Mouse (Mus musculus) embryonic facial prominence, embryonic 12.5 days (tissue): ENCODE results near the gene Alpk1. TPM values are rescaled to one million over a fixed set of nuclear protein-coding genes. Genes with fewer than 3 reads are reported as not detected.

ENCODE experiments used
- ATAC-seq: fragments of 200-750 bp; cut with Nextera tagmentation; 2 replicates; pipeline ENCODE4 v1.8.0; 2017; ENCODE audit not compliant: insufficient number of reproducible peaks, insufficient read depth, low FRiP score, low TSS enrichment
- H3K27ac ChIP-seq: fragments of 300-500 bp; sonication (generic); 2 replicates; pipeline ENCODE4 v1.5.1; 2016; ENCODE audit warnings: mild to moderate bottlenecking
- H3K27me3 ChIP-seq: fragments of 300-500 bp; sonication (generic); 2 replicates; pipeline ENCODE4 v1.6.1; 2016; ENCODE audit warnings: mild to moderate bottlenecking, moderate library complexity
- H3K36me3 ChIP-seq: fragments of 300-500 bp; sonication (generic); 2 replicates; pipeline ENCODE4 v1.6.1; 2016; ENCODE audit warnings: mild to moderate bottlenecking
- H3K4me1 ChIP-seq: fragments of 300-500 bp; sonication (generic); 2 replicates; pipeline ENCODE4 v1.6.1; 2016
- H3K4me2 ChIP-seq: fragments of 300-500 bp; sonication (generic); replicated peaks from 2 replicates; pipeline ENCODE4 v1.6.1; 2016; ENCODE audit warnings: mild to moderate bottlenecking, moderate library complexity
- H3K4me3 ChIP-seq: fragments of 300-500 bp; sonication (generic); 2 replicates; pipeline ENCODE4 v1.5.1; 2016; ENCODE audit warnings: mild to moderate bottlenecking
- H3K9ac ChIP-seq: fragments of 300-500 bp; sonication (generic); 2 replicates; pipeline ENCODE4 v1.6.1; 2016; ENCODE audit warnings: mild to moderate bottlenecking, moderate library complexity
- H3K9me3 ChIP-seq: fragments of 300-500 bp; sonication (generic); 2 replicates; pipeline ENCODE4 v1.6.1; 2016; ENCODE audit warnings: mild to moderate bottlenecking, moderate library complexity
- WGBS: fragments of 180-500 bp; shearing (Covaris S2); methylation state at CpG from one replicate; pipeline ENCODE4 v1.1.7; 2016; 5-methylcytosine and 5-hydroxymethylcytosine counted together
- polyA plus RNA-seq: library from polyadenylated mRNA; unstranded; fragments of >200 nt; fragmentation: Nextera tagmentation; extraction: Ambion mirVana; gene quantifications from 2 replicates; pipeline ENCODE4 v1.2.1, GENCODE M21; 2016

The Alpk1 gene
- polyA plus RNA-seq, 1 experiment from 2014 or later = 1.6 TPM

DNA sequence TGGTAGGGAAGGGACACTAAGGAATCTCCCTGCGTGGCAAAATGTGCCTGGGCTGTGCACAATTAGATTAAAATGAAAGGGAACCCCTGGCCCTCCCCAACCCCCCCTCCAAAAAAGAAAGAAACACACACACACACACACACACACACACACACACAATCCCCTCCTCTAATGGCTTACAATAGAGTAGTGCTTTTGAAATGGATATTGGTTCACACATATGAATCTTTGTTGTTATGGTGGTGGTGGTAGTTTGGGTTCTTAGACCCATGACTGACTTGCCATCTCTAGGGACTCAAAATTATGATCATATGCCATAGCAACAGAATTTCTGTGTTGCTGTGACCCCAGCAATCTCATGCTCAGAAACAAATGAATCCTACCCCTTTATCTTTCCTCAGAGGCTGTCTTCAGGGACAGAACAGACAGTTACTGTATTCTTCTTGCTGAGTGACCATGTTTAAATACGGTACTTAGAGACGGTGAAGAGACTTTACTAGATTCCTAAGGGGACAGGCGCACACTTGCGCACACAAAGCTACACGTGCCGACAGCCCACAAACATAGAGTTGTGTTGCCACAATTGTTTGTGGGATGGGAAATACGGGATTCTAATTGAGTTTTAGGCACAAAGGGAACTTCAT is 73.8 kb downstream of the Alpk1 start:
- ATAC-seq = no peak
- Histone ChIP-seq H3K27me3 (peaks cover 9% of the 10 kb centered on the region; the same call in 1 of the 2 replicates), H3K4me1 (peaks cover 15% of the 10 kb centered on the region; the same call in 1 of the 2 replicates), H3K4me2 (peak overlapping the region; percentile 48), H3K36me3 (no peaks in the 10 kb centered on the region), H3K9me3 (no peaks in the 10 kb centered on the region), H3K4me3 (peak overlapping the region; percentile 22), H3K9ac (no peak overlapping the region), H3K27ac (no peak overlapping the region)
- WGBS = 68% methylated on average over 8 of the region's 8 CpGs

- ATAC-seq = 0 out of 2 replicates have a peak, but pooled peaks have one; percentile 62
- Histone ChIP-seq H3K9ac (0 out of 2 replicates have a peak overlapping the region, but pooled peaks have one; percentile 27), H3K27me3 (peaks cover 9% of the 10 kb centered on the region; the same call in 1 of the 2 replicates), H3K4me1 (peaks cover 15% of the 10 kb centered on the region; the same call in 1 of the 2 replicates), H3K27ac (no peak overlapping the region), H3K9me3 (no peaks in the 10 kb centered on the region), H3K4me2 (peak overlapping the region; percentile 48), H3K36me3 (no peaks in the 10 kb centered on the region), H3K4me3 (peak overlapping the region; percentile 22)
- WGBS = 8% methylated on average over 30 of the region's 30 CpGs
Measured at GRCm38 (mm10) chr3:127705515-127706444, 74.5 kb downstream of the Alpk1 start.

DNA sequence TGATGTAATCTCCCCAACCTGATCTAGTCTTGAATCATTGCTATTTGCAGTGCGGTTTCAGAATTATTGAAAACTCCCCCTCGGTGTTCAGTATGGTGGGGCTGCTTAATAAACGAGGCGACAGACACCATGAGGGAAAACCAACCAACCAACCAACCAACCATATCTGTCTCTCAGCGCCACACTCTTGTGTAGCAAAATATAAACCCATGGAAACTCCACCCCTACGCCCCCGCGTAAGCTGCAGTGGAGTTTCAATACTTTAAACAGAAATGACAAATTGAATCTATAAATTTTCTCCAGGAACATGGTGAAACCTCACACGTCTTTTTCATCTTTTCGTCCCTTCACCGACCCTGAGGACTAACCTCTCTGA is 75.2 kb downstream of the Alpk1 start:
- peak overlapping the region; percentile 22 for H3K4me3 ChIP-seq
- H3K9me3 ChIP-seq = no peaks in the 10 kb centered on the region
- H3K36me3 ChIP-seq = no peaks in the 10 kb centered on the region
- no peak overlapping the region for H3K27ac ChIP-seq
- peaks cover 9% of the 10 kb centered on the region; the same call in 1 of the 2 replicates for H3K27me3 ChIP-seq
- H3K4me2 ChIP-seq = peak overlapping the region; percentile 48
- H3K4me1 ChIP-seq = peaks cover 15% of the 10 kb centered on the region; the same call in 1 of the 2 replicates
- ATAC-seq = 0 out of 2 replicates have a peak, but pooled peaks have one; percentile 39
- H3K9ac ChIP-seq = no peak overlapping the region
- 63% methylated on average over 11 of the region's 11 CpGs for WGBS

- no peak overlapping the region for H3K27ac ChIP-seq
- H3K27me3 ChIP-seq = peaks cover 12% of the 10 kb centered on the region
- H3K4me2 ChIP-seq = no peak overlapping the region
- peaks cover 13% of the 10 kb centered on the region; the same call in 1 of the 2 replicates for H3K4me1 ChIP-seq
- WGBS = 86% methylated on average over 4 of the region's 4 CpGs
- H3K4me3 ChIP-seq = no peak overlapping the region
- no peaks in the 10 kb centered on the region for H3K36me3 ChIP-seq
- H3K9ac ChIP-seq = no peak overlapping the region
- no peak for ATAC-seq
- H3K9me3 ChIP-seq = no peaks in the 10 kb centered on the region
Measured at GRCm38 (mm10) chr3:127701196-127701825, 79.0 kb downstream of the Alpk1 start.

DNA sequence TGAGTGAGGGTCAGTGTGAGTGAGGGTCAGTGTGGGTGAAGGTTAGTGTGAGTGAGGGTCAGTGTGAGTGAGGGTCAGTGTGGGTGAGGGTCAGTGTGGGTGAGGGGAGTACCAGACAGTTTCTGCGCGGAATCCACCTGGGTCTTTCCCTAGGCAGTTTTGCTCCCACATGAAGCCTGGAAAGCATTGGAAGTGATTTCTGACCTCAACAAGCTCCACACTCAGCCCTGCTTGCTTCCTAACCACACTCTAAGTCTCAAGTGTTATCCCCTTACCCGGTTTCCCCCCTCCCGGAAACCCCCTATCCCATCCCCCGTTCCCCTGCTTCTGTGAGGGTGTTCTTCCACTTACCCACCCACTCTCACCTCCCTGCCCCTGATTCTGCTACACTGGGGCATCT is 81.7 kb downstream of the Alpk1 start:
- no peak for ATAC-seq
- H3K9ac ChIP-seq = no peak overlapping the region

DNA sequence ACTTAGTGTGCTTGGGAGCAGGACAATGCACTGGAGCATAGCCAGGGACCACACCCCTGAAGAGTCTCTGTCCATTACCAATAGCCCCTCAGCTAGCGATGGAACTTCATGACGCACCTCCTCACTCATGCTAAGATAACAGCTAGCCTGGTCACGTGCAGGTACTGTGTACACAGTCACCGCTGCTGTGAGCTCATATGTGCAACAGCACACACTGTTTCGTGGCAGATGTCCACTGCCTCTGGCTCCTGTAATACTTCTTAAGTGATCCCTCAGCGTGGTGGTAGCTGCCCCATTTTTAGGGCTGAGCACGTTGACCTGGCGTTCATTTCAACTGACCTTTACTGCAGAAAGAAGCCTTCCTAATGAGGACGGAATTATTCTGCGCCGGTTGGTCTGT is 83.8 kb downstream of the Alpk1 start:
- no peak overlapping the region for H3K9ac ChIP-seq
- H3K4me3 ChIP-seq = no peak overlapping the region
- H3K4me1 ChIP-seq = peaks cover 6% of the 10 kb centered on the region
- WGBS = 66% methylated on average over 11 of the region's 11 CpGs
- peak; percentile 59; the same call in 1 of the 2 replicates for ATAC-seq
- peaks cover 30% of the 10 kb centered on the region for H3K27me3 ChIP-seq
- H3K9me3 ChIP-seq = no peaks in the 10 kb centered on the region
- no peak overlapping the region for H3K4me2 ChIP-seq
- no peak overlapping the region for H3K27ac ChIP-seq
- H3K36me3 ChIP-seq = no peaks in the 10 kb centered on the region

More for the DNA sequence above, 81.7 kb downstream of the Alpk1 start:
- Histone ChIP-seq H3K4me2 (no peak overlapping the region), H3K4me1 (peaks cover 6% of the 10 kb centered on the region), H3K27ac (no peak overlapping the region), H3K4me3 (no peak overlapping the region), H3K36me3 (no peaks in the 10 kb centered on the region), H3K9me3 (no peaks in the 10 kb centered on the region), H3K27me3 (peaks cover 30% of the 10 kb centered on the region)
- WGBS = 89% methylated on average over 5 of the region's 5 CpGs

DNA sequence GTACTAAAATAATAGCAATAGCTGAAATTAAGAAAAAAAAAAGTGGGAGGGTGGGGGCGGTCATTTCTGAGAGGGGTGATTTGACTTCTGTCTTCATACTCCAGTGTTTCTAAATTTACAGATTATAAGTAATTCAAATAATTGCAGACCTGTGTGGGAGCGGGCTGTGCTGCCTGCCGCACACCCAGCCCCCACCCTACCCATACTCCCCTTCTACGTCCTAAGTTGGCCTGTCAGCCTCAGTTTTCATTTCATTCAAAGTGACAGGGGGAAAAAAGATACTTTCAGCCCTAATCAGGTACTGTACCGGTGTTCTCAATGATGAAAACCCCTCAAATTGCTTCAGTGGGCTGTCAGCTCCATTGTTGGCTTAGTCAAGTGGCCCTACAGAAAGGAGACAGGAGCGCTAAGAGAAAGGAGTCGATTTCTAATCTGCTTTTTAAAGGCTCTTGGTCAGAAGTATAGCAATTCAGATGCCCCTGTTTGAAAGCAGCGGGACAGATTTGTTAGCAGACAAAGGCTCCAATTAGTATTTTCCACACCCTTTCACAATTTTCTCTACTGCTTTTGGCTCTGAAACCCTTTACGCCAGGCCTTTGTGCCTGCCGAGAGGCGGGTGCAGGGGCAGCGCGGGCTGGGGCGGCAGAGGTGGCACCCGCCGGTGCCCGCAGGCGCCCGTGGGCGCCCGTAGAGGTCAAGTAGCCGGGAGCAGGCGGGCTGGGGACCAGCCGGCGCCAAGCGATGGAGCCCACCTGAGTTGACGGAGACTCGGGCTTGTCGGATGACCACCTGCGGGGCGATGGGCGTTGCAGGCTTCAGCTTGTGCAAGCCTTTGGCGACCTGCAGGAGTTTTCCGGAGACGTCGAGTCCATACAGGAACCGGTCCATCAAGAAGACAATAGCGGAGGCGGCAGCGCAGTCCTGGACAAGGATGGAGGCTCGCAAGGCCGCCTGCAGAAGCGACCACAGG is 85.2 kb downstream of the Alpk1 start:
- WGBS = 5% methylated on average over 43 of the region's 43 CpGs
- Histone ChIP-seq H3K27ac (no peak overlapping the region), H3K27me3 (peaks cover 30% of the 10 kb centered on the region), H3K4me3 (peak overlapping the region; percentile 35), H3K36me3 (no peaks in the 10 kb centered on the region), H3K9me3 (no peaks in the 10 kb centered on the region), H3K4me2 (peak overlapping the region; percentile 66), H3K4me1 (peaks cover 6% of the 10 kb centered on the region), H3K9ac (peak overlapping the region; percentile 53; the same call in 1 of the 2 replicates)
- 0 out of 2 replicates have a peak, but pooled peaks have one; percentile 30 for ATAC-seq

- no peak for ATAC-seq
- Histone ChIP-seq H3K9me3 (no peaks in the 10 kb centered on the region), H3K36me3 (no peaks in the 10 kb centered on the region), H3K27me3 (peaks cover 21% of the 10 kb centered on the region), H3K9ac (no peak overlapping the region), H3K27ac (no peak overlapping the region), H3K4me3 (no peak overlapping the region), H3K4me1 (peaks cover 6% of the 10 kb centered on the region), H3K4me2 (no peak overlapping the region)
- WGBS = 59% methylated on average over 4 of the region's 4 CpGs
Measured at GRCm38 (mm10) chr3:127691230-127691629, 89.1 kb downstream of the Alpk1 start.

- no peaks in the 10 kb centered on the region for H3K36me3 ChIP-seq
- H3K27me3 ChIP-seq = no peaks in the 10 kb centered on the region
- 89% methylated on average over 15 of the region's 15 CpGs for WGBS
- no peak overlapping the region for H3K27ac ChIP-seq
- no peaks in the 10 kb centered on the region for H3K9me3 ChIP-seq
- H3K4me2 ChIP-seq = no peak overlapping the region
- H3K9ac ChIP-seq = no peak overlapping the region
- H3K4me1 ChIP-seq = no peaks in the 10 kb centered on the region
- no peak for ATAC-seq
- H3K4me3 ChIP-seq = no peak overlapping the region
Measured at GRCm38 (mm10) chr3:127679703-127680102, 100.6 kb downstream of the Alpk1 start.

DNA sequence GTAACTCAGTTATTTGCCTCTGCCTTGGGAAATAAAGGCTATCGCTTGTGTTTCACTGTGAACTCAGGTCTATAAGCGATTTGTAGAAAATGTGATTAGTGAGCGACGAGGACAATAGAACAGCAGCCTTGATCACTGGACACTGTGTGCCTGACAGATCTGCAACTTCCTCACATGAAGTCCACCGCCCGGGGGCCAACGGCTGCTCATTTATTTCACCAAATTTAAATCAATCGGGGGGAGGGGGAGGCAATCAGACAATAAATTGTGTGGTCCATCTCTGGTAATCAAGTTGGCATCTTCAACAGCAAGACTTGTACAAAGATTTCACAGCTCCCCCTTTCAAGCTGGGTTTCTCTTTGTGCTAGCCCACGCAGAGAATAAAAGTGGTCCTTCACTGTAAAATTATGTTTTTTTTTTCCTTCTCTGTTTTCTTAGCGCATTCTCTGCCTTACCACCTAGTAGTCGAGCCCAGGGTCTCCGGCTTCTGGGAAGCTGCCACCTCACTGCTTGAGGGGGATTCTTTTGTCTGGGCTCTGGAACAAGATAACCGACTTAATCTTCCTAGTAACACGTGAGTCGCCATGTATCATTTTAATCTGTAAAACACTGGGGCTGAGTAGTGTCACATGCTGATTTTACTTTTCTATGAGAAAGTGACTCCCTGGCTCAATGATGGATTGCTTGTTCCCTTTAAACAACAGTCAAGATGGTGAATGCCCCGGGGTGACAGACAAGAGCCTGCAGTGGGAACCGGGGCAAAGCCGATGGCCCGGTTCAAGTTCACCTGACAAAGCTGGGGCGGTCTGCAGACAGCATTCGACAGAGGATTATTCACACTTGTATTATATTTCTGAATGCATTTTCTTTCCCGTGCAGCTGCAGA is 118.4 kb downstream of the Alpk1 start:
- 57% methylated on average over 22 of the region's 22 CpGs for WGBS
- no peaks in the 10 kb centered on the region for H3K9me3 ChIP-seq
- H3K27me3 ChIP-seq = no peaks in the 10 kb centered on the region
- H3K27ac ChIP-seq = no peak overlapping the region
- no peak overlapping the region for H3K4me3 ChIP-seq
- ATAC-seq = no peak; the same call in 1 of the 2 replicates
- H3K9ac ChIP-seq = no peak overlapping the region
- H3K4me1 ChIP-seq = no peaks in the 10 kb centered on the region
- no peaks in the 10 kb centered on the region for H3K36me3 ChIP-seq
- H3K4me2 ChIP-seq = no peak overlapping the region
